Mouse (Mus musculus): ENCODE data around the gene Cyp1a2. TPM values are rescaled to one million over a fixed set of nuclear protein-coding genes. Genes with fewer than 3 reads are reported as not detected.
"Not testable (repeated sequence)": the region's sequence is repeated elsewhere in the genome, so short reads cannot be mapped to it uniquely, and the experiment has no call there.

Gene Cyp1a2
- not detected for total RNA-seq (2022)

DNA sequence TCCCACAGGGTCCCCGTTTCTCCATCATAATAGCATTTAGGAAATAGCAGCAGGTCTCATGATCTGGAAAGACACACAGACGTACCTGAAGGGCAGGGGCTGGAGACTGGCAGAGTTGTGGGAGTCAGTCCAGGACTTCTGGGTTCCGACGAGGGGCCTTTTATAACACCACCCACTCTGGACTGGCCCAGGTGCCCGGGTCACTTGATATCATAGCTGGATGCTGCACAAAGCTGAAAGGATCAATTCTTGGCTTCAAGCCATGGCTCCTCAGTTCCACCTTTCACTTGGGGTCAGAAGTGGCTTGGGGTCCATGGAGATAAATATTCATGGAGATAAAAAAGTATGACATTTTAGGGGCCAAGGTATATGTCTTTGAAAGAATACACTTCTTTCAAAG lies at the start of gene Cyp1a2:
Cyp1a2 (minus strand) TSS at position 184 of the 400 bp plus-strand sequence.
- DNase-seq (ENCODE audit: low spot score in 2 of 2), result no peak

DNA sequence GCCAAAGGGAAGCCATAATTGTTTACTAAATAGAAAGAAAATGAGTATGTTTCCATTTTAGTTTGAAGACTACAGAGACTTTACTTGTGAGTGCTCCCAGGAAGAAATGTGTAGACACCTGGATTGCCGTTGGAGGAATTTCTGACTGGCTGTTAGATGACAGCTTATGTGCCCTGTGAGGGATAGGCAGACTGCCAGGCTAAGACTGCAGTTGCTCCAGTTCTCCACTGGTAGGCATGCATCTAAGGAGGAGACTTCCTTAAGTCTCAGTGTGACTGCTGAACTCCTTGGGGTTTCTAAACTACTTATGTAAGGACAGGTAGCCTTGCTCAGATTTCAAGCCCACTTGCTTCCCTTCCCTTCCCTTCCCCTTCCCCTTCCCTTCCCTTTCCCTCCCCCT lies 44.8 kb upstream of the Cyp1a2 start:
- no peak for DNase-seq (ENCODE audit: low spot score in 2 of 2)

DNA sequence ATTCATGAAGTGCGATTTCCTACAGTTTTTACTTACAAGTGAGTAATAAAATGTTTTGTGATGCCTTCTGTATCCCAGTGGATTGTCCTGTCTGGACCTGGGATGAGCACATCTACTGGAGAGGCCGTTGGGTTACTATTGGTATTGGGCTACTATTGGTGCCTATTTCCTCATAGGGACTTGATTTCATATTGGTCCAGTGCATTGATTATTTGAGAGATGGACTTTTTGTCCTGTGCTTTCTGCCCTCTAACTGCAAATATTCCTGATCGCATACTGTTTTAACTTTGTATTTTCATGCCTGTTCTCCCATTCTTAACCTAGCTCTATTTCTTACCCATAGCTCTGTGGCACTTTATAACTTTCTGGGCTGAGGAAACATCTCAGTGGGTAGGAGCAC lies 41.2 kb upstream of the Cyp1a2 start:
- no peak for DNase-seq (ENCODE audit: low spot score in 2 of 2)

DNA sequence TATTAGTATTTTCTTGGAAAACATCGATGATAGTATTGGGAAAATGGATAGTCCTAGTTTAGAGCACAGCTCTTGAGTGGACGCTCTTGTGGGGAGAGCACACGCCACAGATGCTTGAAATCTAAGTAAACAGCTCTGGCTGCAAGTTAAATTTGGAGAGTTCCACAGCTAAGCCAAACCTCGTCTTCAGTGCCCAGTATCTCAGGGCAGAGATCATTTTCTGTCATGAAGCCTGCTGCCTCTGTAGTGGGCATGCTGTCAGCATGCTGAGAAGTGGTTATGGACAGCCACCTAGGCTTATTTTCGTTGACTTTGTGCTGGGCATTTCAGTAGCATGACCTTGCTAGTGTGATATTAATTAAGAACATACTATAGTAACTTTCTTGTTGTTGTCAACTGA lies 40.3 kb upstream of the Cyp1a2 start:
- DNase-seq (ENCODE audit: low spot score in 2 of 2), result peak in 1 of 2 experiments; percentile 48

DNA sequence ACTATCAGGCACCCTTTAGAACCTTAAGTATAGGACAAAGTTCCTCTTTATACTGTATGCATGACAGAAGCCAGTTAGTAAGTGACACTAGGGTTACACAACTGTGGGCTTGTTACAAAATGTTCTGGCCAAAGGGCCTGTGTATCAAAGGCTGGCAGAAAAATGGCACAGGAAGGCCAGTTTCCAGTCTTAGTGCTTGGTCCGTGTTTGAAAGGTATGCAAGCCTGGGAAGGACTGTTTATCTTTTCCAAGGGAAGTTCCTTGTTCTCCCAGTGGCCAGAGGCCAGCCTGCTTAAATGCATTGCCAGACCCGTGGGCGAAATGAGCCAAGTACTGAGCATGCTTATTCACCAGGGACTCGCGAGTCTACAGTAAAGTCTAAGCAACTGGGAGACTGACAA lies 39.8 kb upstream of the Cyp1a2 start:
- peak; percentile 53 to 70 for DNase-seq (ENCODE audit: low spot score in 2 of 2)

DNA sequence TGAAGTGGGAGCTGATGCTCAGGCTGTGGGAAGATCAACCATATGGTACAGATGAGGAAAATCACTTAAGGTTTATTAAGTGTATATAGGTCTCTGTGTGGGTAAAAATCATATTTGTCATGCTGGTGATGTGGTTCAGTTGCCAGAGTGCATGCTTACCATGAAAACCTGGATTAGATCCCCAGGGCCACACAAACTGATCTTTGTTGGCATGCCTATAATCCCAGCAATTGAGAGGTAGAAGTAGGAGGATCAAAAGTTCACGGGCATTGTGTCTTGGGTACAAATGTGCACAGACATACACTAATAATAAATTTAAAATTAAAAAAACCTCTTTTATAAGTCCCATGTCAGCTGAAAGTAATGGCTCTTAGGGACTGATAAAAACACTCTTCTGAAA lies 38.9 kb upstream of the Cyp1a2 start:
- no peak for DNase-seq (ENCODE audit: low spot score in 2 of 2)

DNA sequence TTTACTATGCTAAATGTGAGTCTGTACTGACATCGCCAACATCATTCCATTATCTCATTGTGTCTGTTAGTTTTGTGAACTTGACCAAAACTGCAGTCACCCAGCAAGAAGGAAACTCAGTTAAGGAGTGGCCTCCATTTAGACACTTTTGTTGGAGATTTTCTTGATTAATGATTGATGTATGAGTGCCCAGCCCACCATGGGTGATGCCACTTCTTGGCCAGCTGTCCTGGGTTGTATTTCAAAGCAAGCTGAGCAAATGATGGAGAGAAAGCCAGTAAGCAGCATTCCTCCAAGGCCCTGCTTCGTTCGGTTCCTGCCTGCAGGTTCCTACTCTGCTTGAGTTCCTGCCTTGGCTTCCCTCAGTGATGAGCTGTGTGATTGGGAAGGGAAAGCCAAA lies 37.2 kb upstream of the Cyp1a2 start:
- no peak for DNase-seq (ENCODE audit: low spot score in 2 of 2)

DNA sequence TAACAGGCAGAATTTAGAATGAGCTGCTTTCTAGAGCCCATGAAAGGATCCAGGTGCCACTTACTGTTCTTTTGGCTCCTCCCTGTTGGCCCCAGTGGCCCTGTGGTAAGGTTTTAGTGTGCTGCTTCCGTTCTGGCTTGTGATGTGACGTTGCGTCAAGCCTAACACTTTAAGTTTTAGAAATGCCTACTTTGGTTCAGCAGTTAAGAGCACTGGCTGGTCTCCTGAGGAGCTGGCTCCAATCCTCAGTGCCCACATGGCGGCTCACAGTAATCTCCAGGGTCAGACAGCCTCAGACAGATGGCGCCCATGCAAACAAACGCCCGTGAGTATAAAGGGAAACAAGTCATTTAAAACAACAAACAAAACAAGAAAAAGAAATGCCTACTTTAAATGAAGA lies 34.9 kb upstream of the Cyp1a2 start:
- DNase-seq (ENCODE audit: low spot score in 2 of 2), result no peak

DNA sequence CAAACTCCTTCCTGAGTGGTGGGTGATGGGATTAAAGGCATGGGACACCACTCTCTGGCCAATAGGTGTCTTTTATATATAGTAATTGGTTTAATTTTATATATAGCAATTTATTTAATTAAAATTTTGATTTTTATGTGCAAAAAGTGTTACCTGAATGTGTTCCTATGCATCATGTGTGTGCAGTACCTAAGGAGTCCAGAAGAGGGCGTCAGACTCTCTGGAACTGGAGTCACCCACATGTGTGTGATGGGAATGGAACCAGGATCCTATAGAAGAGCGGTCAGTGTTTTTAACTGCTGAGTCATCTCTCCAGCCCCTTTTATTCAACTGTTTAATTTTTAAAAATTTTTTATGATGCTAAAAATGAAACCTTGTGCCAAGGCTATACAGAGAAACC lies 28.7 kb upstream of the Cyp1a2 start:
- no peak for DNase-seq (ENCODE audit: low spot score in 2 of 2)

DNA sequence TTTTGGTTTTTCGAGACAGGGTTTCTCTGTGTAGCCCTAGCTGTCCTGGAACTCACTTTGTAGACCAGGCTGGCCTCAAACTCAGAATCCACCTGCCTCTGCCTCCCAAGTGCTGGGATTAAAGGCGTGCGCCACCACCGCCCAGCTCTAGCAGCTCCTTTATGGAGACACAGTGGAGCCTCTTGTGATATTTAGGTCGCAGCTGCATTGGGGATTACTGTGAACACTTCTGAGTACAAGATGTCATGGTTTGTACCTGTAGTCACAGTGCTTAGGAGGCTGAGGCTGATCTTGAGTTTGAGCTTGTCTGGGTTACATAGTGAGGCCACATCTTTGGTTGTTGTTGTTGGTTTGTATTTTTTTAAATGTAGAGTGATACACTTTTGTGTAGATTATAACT lies 26.7 kb upstream of the Cyp1a2 start:
- DNase-seq (ENCODE audit: low spot score in 2 of 2), result not testable (repeated sequence)

DNA sequence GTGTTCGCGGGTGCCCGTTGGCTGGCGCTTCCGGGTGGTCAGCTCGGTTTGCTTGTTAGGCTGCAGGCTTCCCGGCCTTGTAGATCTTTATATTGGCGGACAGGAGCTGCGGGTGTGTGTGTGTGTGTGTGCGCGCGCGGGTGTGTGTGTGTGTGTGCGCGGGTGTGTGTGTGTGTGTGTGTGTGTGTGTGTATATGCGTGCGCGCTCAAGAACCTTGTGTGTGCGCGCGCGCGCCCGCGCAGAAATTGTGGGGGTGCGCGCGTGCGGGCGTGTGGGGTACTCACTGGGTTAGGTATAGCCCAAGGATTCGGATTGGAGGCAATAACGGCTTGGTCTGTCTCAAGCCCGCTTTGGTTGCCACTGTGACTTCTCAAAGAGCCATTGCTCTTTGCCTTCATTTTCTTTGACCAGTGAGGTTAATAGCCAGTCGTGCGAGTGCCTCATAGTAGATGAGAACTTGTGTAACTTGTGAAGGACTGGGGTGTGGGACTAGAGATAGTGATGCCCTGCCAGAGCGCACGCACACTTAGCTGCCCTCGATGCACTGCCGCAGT lies 25.3 kb upstream of the Cyp1a2 start:
- peak in 1 of 2 experiments; percentile 28 for DNase-seq (ENCODE audit: low spot score in 2 of 2)

DNA sequence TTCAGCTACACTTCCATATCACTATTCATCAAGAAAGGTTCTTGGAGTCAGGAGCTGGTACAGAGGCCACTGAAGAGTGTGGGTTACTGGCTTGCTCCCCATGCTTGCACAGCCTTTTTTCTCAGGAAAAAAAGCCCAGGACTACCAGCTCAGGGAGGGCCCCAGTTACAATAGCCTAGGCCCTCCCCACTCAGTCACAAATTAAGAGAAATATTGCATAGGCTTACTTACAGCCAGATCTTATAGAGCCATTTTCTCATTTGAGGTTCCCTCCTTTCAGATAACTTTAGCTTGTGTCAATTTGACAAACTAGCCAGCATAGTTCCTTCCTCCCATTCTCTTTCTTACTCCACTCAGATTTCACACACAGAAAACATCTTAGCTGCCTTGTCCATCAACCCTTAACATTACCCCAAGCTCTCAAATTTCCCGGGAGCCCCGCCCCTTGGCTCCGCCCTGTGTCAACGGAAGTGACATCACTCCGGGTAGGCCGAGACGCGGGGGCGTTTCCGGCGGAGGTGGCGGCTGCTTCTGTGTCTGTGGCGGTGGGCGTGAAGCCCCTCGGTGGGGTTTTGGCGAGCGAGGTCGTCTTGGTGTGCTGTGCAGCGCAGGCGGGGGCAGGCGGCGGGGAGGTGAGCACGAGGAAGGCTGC lies 24.7 kb upstream of the Cyp1a2 start, which contains the start of gene Edc3:
Edc3 (plus strand) TSS at position 473 of the 652 bp plus-strand sequence.
- peak; percentile 80 for DNase-seq (ENCODE audit: low spot score in 2 of 2)

DNA sequence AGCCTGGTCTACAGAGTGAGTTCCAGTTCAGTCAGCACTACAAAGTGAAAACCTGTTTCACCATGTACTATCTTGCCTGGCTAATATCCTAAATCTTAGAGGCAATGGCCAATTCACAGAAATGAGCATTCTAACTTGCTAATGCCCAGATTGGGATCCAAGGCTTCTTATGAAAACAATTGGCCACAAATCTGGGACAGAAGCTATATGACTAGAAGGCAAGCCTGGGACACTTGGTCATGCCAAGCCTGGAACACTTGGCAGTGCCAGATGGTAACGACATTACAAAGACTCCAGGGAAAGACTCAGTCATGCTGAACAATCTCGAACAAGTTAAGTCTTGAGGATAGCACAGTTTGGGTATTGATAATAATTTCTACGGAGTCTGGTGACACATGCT lies 23.0 kb upstream of the Cyp1a2 start:
- DNase-seq (ENCODE audit: low spot score in 2 of 2), result no peak

DNA sequence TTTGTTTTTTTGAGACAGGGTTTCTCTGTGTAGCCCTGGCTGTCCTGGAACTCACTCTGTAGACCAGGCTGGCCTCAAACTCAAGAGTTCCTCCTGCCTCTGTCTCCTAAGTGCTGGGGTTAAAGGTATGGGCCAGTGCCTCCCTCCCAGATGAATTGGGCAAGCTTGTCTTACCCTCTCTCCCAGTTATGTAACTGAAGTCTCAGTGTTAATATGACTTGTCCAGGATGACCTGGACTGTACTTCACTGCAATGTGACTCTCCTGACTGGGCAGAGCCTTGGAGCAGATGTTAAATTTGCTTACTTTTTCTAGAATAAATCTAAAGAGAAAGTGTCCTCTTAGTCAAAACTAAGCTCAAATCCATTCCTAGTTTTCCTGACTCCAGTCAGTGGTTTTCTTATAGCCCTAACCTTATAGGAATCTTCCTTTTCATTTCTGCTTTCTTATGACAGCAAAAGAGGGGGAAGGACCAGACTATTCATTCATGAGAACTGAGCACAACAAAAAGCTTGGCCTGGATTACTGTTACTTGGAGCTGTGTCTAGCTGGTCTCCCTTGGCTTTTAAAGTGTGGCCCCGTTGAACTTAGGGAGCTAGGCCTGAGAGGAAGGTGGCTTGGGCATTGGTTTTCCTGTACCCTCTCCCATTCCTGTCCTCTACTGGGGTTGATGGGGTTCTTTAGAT lies 15.1 kb upstream of the Cyp1a2 start:
- DNase-seq (ENCODE audit: low spot score in 2 of 2), result no peak

DNA sequence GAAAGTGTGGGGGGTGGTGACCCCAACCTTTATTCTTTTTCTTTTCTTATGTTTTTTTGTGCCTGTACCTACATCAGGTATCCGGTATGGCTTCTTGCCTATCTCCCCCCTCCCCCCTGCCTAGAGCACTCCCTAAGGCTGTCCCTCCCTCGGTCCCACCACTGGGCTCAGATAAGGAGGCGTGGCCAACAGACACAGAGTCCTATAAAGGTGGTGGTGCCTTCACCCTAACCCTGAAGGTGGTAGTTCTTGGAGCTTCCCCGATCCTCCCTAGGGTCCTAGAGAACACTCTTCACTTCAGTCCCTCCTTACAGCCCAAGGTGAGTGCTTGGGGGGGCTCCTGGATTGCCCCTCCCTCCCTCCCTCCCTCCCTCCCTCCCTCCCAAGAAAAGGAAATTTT lies 13.9 kb upstream of the Cyp1a2 start:
- DNase-seq (ENCODE audit: low spot score in 2 of 2), result no peak

DNA sequence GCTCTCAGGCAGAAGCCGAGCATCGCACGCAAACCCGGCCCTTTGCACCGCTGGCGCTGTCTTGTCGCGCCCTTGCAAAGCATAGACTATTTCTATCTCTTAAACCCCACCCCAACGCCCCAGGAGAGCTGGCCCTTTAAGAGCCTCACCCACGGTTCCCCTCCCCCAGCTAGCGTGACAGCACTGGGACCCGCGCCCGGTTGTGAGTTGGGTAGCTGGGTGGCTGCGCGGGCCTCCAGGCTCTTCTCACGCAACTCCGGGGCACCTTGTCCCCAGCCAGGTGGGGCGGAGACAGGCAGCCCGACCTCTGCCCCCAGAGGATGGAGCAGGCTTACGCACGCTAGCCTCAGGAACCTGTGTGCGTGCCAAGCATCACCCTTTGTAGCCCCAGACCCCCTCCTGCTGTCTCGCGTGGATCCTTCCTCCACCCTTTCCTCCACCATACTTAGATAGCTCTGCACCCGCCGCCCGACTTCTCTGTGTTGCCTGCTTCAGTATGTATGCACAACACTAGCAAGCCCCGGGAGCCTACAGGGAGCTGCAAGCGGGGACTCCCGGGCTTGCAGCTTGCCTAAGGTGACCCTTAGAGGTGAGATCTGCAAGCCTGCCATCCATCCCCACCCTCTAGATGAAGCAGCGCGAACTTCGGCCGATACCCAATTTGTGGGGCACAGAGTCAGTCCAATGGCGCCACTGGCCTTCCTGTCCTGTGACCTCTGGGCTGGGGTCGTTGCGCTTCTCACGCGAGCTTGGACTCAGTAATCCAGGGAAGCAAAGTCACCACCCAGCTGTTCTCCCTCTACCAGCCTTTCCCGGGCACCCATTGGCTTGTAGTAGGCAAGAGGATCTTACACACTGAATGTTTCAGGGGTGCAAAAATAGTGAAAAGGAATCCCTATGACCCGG lies 13.1 kb upstream of the Cyp1a2 start:
- DNase-seq (ENCODE audit: low spot score in 2 of 2), result peak; percentile 17 to 51

DNA sequence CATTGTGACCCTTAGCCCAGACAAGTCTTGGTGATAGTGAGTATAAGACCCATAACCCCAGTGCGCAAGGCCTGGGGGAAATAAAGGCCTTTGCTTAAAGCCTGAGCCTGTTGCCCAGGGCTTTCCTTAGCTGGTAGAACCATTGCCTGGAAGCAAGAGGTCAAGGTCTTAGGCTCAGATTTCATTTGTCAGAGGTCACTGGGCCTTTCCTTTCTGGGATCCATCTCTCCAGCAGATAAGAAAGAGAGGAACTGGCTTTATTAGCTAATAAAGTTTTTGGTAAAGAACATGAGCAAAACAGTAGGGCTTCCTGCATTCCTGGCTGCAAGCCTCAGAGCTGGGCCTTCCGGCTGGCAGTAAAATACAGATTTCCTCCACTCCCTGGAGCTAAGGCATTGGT lies 10.6 kb upstream of the Cyp1a2 start:
- no peak for DNase-seq (ENCODE audit: low spot score in 2 of 2)

DNA sequence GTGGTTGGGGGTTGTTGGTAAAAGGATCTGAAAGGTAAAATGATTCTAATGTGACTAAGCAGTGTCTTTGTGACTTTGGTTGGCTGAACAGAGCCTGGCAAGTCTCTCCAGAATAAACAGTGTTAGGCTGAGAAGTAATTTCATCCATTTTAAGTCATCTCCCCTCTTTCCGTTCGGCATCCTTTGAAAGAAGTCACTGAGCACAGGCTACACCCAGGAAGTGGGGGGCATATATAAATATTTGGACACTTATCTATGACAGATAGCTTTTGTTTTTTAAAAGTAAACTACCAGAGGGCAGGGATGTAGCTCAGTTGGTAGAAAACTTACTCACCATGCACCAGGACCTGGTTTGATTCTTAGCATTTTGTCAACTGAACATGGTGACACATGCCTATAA lies 5.1 kb upstream of the Cyp1a2 start:
- no peak for DNase-seq (ENCODE audit: low spot score in 2 of 2)

DNA sequence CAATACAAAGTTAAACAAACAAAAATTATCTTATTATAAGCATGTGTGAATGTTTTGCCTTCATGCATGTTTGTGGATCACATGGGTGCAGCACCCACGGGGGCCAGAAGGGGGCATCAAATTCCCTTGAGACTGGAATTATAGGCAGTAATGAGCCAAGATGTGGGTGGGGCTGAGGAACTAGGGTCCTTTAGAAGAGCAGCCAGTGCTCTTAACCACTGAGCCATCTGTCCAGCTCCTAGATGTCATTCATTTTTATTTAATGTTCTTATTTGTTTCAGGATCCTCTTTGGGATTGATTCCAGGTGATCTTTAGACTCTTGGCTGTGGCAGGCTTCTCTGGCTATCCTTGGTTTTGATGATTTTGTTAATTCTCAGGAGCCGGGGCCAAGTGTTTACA lies 4.7 kb upstream of the Cyp1a2 start:
- DNase-seq (ENCODE audit: low spot score in 2 of 2), result no peak

DNA sequence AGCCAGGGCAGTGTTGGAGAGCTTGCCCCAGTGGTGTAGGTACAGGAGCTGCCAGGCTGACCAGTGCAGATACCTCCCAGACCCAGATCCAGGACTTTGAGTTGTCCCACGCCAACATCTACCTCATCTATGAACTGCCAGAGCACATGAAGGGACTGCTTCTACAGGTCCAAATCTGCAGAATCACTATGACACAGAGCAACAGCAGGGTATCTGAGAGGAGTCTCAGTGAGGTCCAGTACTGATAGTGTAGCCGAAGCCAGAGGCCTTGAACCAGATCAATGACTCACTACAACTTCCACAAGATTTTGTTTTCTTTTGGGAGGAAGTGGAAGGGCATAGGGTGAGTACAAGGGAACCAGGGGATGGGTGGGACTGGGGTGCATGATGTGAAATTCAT lies 4.2 kb upstream of the Cyp1a2 start, which contains the start of gene Cyp1a1:
Cyp1a1 (plus strand) TSS at position 178 of the 400 bp plus-strand sequence.
- DNase-seq (ENCODE audit: low spot score in 2 of 2), result no peak

DNA sequence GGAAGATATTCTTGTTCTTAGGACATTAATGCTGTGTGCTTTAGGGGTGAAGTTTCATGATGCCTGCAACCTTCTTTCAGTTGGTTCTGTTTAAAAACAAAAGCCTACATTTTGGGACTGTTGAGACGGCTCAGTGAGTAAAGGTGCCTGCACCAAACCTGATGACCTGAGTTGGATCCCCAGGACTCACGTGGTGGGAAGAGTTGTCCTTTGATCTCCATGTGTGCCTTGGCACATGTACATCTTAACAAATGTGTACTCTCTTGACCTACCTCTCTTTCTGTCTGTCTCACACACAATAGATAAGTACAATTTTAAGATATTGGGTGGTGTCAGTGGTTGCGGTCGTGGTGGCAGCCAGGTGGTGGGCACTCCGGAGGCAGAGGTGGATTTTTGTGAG lies 2.5 kb upstream of the Cyp1a2 start:
- no peak for DNase-seq (ENCODE audit: low spot score in 2 of 2)

DNA sequence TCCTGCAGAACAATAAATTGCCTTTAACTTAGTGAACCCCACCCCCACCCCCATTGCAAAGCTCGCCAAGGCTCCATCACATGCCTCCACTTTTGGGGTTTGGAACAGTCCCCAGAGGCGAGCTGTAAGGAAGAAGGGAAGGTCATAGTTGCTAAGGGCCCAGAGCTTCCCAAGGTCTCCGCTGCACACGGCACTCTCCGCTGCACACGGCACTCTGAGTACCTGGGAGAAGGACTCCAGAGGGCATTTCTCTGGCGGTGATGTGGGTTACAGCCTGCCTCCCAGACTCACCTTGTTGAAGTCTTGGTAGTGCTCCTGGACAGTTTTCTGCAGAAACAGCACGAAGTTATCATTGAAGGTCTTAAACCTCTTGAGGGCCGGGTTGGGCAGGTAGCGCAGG lies 2.1 kb downstream of the Cyp1a2 start:
- DNase-seq (ENCODE audit: low spot score in 2 of 2), result no peak

Data from gastrocnemius, adult 8-10 months (tissue).